Mouse (Mus musculus): ENCODE data around the gene Kdm4a. TPM values are rescaled to one million over a fixed set of nuclear protein-coding genes. Genes with fewer than 3 reads are reported as not detected.

The Kdm4a gene
- polyA plus RNA-seq, 1 experiment from 2014 or later, result 26.7 TPM

DNA sequence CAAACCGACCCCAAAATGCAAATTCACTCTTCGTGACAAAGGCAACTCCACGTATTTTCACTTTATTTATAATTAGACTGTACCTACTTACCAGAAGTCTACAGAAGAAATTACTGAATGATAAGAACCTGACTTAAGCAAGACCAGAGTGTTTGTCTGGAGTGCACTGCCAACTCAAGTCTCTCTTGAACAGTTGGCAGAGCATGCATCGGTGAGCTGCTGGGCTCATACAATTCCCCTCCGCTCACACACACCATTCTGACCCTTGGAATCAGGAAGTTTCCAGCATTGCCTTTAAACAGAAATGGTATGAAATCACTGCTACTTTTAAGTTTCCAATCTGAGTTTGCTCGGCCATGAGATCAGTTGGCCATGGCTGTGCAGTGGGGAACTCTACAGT lies 81.3 kb downstream of the Kdm4a start:
- H3K36me3 ChIP-seq (ENCODE audit: control insufficient read depth, insufficient read depth, low read length), result no peaks in the 10 kb centered on the region
- no peaks in the 10 kb centered on the region for H3K4me1 ChIP-seq (ENCODE audit: control insufficient read depth in 2 of 2, insufficient read depth in 2 of 2, low read length in 2 of 2)
- no peaks in the 10 kb centered on the region for H3K9me3 ChIP-seq (ENCODE audit: control insufficient read depth, low read length)
- no peak overlapping the region for H3K9ac ChIP-seq (ENCODE audit: low read length)
- no peak for ATAC-seq (ENCODE audit: insufficient number of reproducible peaks, insufficient read depth, low FRiP score, low read depth)
- no peak overlapping the region for H3K27ac ChIP-seq (replicated peaks in 1 of 2; ENCODE audit: control insufficient read depth in 1 of 2, insufficient read depth in 1 of 2, low read depth in 2 of 2, low read length in 2 of 2)
- H3K4me2 ChIP-seq (ENCODE audit: low read length), result no peak overlapping the region
- H3K27me3 ChIP-seq (ENCODE audit: control insufficient read depth, insufficient read depth, low read length), result no peaks in the 10 kb centered on the region
- no peak overlapping the region for H3K4me3 ChIP-seq (ENCODE audit: control insufficient read depth in 1 of 2, insufficient read depth in 1 of 2, low read depth in 1 of 2, low read length in 2 of 2)
- 89% methylated on average over 6 of the region's 6 CpGs for WGBS

- ATAC-seq (ENCODE audit: insufficient number of reproducible peaks, insufficient read depth, low FRiP score, low read depth), result no peak
- H3K27ac ChIP-seq (replicated peaks in 1 of 2; ENCODE audit: control insufficient read depth in 1 of 2, insufficient read depth in 1 of 2, low read depth in 2 of 2, low read length in 2 of 2), result no peak overlapping the region
- H3K27me3 ChIP-seq (ENCODE audit: control insufficient read depth, insufficient read depth, low read length), result no peaks in the 10 kb centered on the region
- no peak overlapping the region for H3K4me3 ChIP-seq (ENCODE audit: control insufficient read depth in 1 of 2, insufficient read depth in 1 of 2, low read depth in 1 of 2, low read length in 2 of 2)
- WGBS, result 66% methylated on average over 6 of the region's 6 CpGs
- no peaks in the 10 kb centered on the region for H3K9me3 ChIP-seq (ENCODE audit: control insufficient read depth, low read length)
- no peaks in the 10 kb centered on the region for H3K4me1 ChIP-seq (ENCODE audit: control insufficient read depth in 2 of 2, insufficient read depth in 2 of 2, low read length in 2 of 2)
- no peak overlapping the region for H3K9ac ChIP-seq (ENCODE audit: low read length)
- H3K4me2 ChIP-seq (ENCODE audit: low read length), result no peak overlapping the region
- H3K36me3 ChIP-seq (ENCODE audit: control insufficient read depth, insufficient read depth, low read length), result no peaks in the 10 kb centered on the region
Observed at GRCm38 (mm10) chr4:118096069-118096468, 83.8 kb downstream of the Kdm4a start.

- no peak for ATAC-seq (ENCODE audit: insufficient number of reproducible peaks, insufficient read depth, low FRiP score, low read depth)
- H3K27ac ChIP-seq (replicated peaks in 1 of 2; ENCODE audit: control insufficient read depth in 1 of 2, insufficient read depth in 1 of 2, low read depth in 2 of 2, low read length in 2 of 2), result no peak overlapping the region
- H3K9me3 ChIP-seq (ENCODE audit: control insufficient read depth, low read length), result no peaks in the 10 kb centered on the region
- H3K9ac ChIP-seq (ENCODE audit: low read length), result no peak overlapping the region
- 91% methylated on average over 11 of the region's 11 CpGs for WGBS
- no peak overlapping the region for H3K4me3 ChIP-seq (ENCODE audit: control insufficient read depth in 1 of 2, insufficient read depth in 1 of 2, low read depth in 1 of 2, low read length in 2 of 2)
- H3K27me3 ChIP-seq (ENCODE audit: control insufficient read depth, insufficient read depth, low read length), result no peaks in the 10 kb centered on the region
- H3K4me1 ChIP-seq (ENCODE audit: control insufficient read depth in 2 of 2, insufficient read depth in 2 of 2, low read length in 2 of 2), result no peaks in the 10 kb centered on the region
- no peak overlapping the region for H3K4me2 ChIP-seq (ENCODE audit: low read length)
- no peaks in the 10 kb centered on the region for H3K36me3 ChIP-seq (ENCODE audit: control insufficient read depth, insufficient read depth, low read length)
Observed at GRCm38 (mm10) chr4:118092784-118093457, 86.9 kb downstream of the Kdm4a start.

- Histone ChIP-seq H3K27me3 (ENCODE audit: control insufficient read depth, insufficient read depth, low read length) (no peaks in the 10 kb centered on the region), H3K36me3 (ENCODE audit: control insufficient read depth, insufficient read depth, low read length) (no peaks in the 10 kb centered on the region), H3K9me3 (ENCODE audit: control insufficient read depth, low read length) (no peaks in the 10 kb centered on the region), H3K9ac (ENCODE audit: low read length) (no peak overlapping the region), H3K27ac (replicated peaks in 1 of 2; ENCODE audit: control insufficient read depth in 1 of 2, insufficient read depth in 1 of 2, low read depth in 2 of 2, low read length in 2 of 2) (no peak overlapping the region), H3K4me3 (ENCODE audit: control insufficient read depth in 1 of 2, insufficient read depth in 1 of 2, low read depth in 1 of 2, low read length in 2 of 2) (no peak overlapping the region), H3K4me2 (ENCODE audit: low read length) (no peak overlapping the region), H3K4me1 (ENCODE audit: control insufficient read depth in 2 of 2, insufficient read depth in 2 of 2, low read length in 2 of 2) (no peaks in the 10 kb centered on the region)
- no peak for ATAC-seq (ENCODE audit: insufficient number of reproducible peaks, insufficient read depth, low FRiP score, low read depth)
- 89% methylated on average over 11 of the region's 11 CpGs for WGBS
Observed at GRCm38 (mm10) chr4:118090449-118090848, 89.4 kb downstream of the Kdm4a start.

DNA sequence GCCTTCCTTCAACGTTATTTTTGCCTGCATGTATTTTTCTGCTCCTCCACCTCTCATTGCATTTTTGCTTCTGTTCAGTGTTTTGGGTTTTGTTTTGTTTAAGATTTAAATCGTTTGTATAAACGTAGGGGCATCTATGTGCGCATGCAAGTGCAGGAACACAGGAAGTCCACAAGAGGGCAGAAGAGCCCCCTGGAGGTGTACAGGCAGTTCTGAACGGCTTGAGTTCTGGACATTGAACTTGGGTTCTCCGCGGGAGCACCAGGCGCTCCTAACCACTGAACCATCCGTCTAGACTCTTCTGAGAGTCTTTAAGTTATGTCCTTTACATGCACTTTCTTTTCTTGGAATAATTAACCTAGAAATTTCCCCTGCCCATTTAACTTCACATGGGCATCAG lies 89.9 kb downstream of the Kdm4a start:
- no peaks in the 10 kb centered on the region for H3K27me3 ChIP-seq (ENCODE audit: control insufficient read depth, insufficient read depth, low read length)
- no peaks in the 10 kb centered on the region for H3K9me3 ChIP-seq (ENCODE audit: control insufficient read depth, low read length)
- H3K27ac ChIP-seq (replicated peaks in 1 of 2; ENCODE audit: control insufficient read depth in 1 of 2, insufficient read depth in 1 of 2, low read depth in 2 of 2, low read length in 2 of 2), result no peak overlapping the region
- no peak for ATAC-seq (ENCODE audit: insufficient number of reproducible peaks, insufficient read depth, low FRiP score, low read depth)
- H3K9ac ChIP-seq (ENCODE audit: low read length), result no peak overlapping the region
- 44% methylated on average over 9 of the region's 9 CpGs for WGBS
- H3K36me3 ChIP-seq (ENCODE audit: control insufficient read depth, insufficient read depth, low read length), result no peaks in the 10 kb centered on the region
- H3K4me3 ChIP-seq (ENCODE audit: control insufficient read depth in 1 of 2, insufficient read depth in 1 of 2, low read depth in 1 of 2, low read length in 2 of 2), result no peak overlapping the region
- no peak overlapping the region for H3K4me2 ChIP-seq (ENCODE audit: low read length)
- peaks cover 2 to 3% of the 10 kb centered on the region in 2 experiments; a peak in 2 of 4 replicates for H3K4me1 ChIP-seq (ENCODE audit: control insufficient read depth in 2 of 2, insufficient read depth in 2 of 2, low read length in 2 of 2)

GRCm38 (mm10) chr4:118088771-118089170 lies 91.1 kb downstream of the Kdm4a start:
- WGBS, result 83% methylated on average over 2 of the region's 2 CpGs
- Histone ChIP-seq H3K4me1 (ENCODE audit: control insufficient read depth in 2 of 2, insufficient read depth in 2 of 2, low read length in 2 of 2) (peaks cover 4 to 14% of the 10 kb centered on the region in 2 experiments; a peak in 3 of 4 replicates), H3K36me3 (ENCODE audit: control insufficient read depth, insufficient read depth, low read length) (no peaks in the 10 kb centered on the region), H3K9me3 (ENCODE audit: control insufficient read depth, low read length) (no peaks in the 10 kb centered on the region), H3K4me3 (ENCODE audit: control insufficient read depth in 1 of 2, insufficient read depth in 1 of 2, low read depth in 1 of 2, low read length in 2 of 2) (no peak overlapping the region), H3K9ac (ENCODE audit: low read length) (no peak overlapping the region), H3K27me3 (ENCODE audit: control insufficient read depth, insufficient read depth, low read length) (no peaks in the 10 kb centered on the region), H3K4me2 (ENCODE audit: low read length) (no peak overlapping the region), H3K27ac (replicated peaks in 1 of 2; ENCODE audit: control insufficient read depth in 1 of 2, insufficient read depth in 1 of 2, low read depth in 2 of 2, low read length in 2 of 2) (no peak overlapping the region)
- no peak for ATAC-seq (ENCODE audit: insufficient number of reproducible peaks, insufficient read depth, low FRiP score, low read depth)

Small RNAs within 50 kb of the gene (microRNA-seq; reads per million reads assigned to microRNA genes)
- gene Mir7226, result 0.84 reads per million

Other genes with a start within 250 kb of the Kdm4a start
- gene St3gal3, start 45.1 kb downstream of the Kdm4a start, polyA plus RNA-seq (2014; fragmentation: Nextera tagmentation; extraction: Ambion mirVana), result 4.4 and 6.2 TPM in 2 replicates
- 19.6 and 19.7 TPM in 2 replicates for gene Ptprf, start 111.4 kb upstream of the Kdm4a start, polyA plus RNA-seq (2014; fragmentation: Nextera tagmentation; extraction: Ambion mirVana)
- 7.1 and 7.6 TPM in 2 replicates for gene Szt2, start 229.2 kb upstream of the Kdm4a start, polyA plus RNA-seq (2014; fragmentation: Nextera tagmentation; extraction: Ambion mirVana)
- gene Med8, start 229.3 kb upstream of the Kdm4a start, polyA plus RNA-seq (2014; fragmentation: Nextera tagmentation; extraction: Ambion mirVana), result 63.6 and 69.4 TPM in 2 replicates
- 60.2 and 60.3 TPM in 2 replicates for gene Elovl1, start 248.1 kb upstream of the Kdm4a start, polyA plus RNA-seq (2014; fragmentation: Nextera tagmentation; extraction: Ambion mirVana)